Mouse (Mus musculus): Measurements from ENCODE around the gene Pkd1. TPM values are rescaled to one million over a fixed set of nuclear protein-coding genes. Genes with fewer than 3 reads are reported as not detected.

Gene Pkd1
- polyA plus RNA-seq (2015; fragmentation: Illumina TruSeq; extraction: RNeasy Lipid Tissue Mini Kit (QIAGEN cat#74804); ENCODE audit: low read depth, low replicate concordance), result 45.2 TPM

DNA sequence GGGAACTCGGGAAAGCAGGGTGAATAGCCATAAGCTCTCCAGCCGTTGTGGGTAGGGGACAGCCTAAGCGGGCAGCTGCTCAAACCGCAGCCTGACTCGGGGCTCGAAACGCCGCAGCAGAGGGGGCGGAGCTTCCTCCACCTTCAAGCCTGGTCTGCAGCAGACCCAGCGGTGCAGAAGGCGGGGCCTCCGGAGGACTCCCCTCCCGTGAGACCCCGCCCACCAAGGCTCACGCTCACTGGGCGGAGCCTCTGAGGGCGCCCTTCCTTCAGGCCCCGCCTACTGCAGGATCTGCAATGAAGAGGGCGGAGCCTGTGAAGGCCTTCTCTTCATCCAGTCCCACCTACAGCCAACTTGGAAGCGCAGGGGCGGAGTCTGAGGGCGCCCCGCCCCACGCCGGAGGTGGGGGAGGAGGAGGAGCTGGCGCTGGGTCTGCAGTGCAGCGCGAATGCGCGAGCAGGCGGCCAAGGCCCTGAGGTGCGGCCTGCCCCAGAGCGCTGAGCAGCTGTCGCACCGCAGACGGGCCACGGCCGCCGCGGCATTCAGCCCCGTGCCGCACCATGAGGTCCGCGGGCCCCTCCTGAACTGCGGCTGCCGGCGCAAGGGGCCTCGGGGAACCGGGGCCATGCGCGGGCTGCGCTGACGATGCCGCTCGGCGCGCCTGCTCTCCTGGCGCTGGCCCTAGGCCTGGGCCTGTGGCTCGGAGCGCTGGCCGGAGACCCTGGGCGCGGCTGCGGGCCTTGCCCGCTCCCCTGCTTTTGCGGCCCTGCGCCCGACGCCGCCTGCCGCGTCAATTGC lies at the start of gene Pkd1:
Pkd1 (plus strand) TSS at position 217 of the 798 bp plus-strand sequence.

DNA sequence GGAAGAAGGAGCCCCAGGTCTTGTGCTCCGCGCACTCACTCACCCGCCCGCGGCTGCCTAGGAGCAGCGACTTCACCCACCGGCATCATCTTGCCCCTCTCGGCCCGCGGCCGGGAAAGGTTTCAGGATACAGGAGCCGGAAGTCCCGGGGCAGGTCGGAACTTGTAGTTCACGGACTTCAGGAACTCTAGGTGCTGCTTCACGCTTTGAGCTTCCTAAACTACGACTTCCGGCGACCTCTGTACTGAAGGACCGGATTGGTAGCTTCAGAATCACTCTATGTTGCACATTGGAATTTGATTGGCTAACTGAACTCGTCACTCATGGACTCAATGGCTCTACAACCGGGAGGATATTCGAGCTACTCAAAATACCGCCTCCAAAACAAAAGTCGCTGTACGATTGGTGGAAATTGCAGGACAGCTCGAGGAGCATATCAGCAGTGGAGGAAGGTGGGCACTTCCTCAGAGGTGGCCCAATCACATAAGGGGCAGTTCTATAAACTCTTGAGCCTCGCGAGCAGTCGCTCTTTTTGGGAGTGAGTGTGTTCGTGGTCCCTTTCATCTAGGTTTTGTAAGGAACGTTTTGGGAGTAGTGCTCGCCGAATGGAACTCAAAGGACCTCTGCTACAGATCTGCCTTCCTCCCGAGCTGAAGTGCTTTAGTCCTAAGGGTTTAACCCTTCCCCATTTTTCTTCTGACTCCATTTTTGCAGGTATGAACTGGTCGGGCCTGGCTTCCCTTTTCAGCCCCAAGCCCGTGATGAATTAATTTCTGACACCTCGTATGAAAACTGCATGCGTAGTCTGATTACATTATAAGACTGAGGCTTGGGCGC lies 21.7 kb upstream of the Pkd1 start, which contains the start of gene Traf7:
Traf7 (minus strand) TSS at position 216 of the 837 bp plus-strand sequence.

GRCm38 (mm10) chr17:24534160-24534718 lies 15.4 kb upstream of the Pkd1 start, which contains the start of gene Rab26:
Gene Rab26, minus strand, starts transcription at chr17:24534210.

GRCm38 (mm10) chr17:24632167-24632812 lies 82.7 kb downstream of the Pkd1 start, which contains the start of the genes Tsc2 and Nthl1:
Gene Tsc2, minus strand, starts transcription at chr17:24632630.
Gene Nthl1, plus strand, starts transcription at chr17:24632680.

Other genes starting within 250 kb of the Pkd1 start
- 0.21 TPM for gene Abca17, start 198.8 kb upstream of the Pkd1 start, polyA plus RNA-seq (2015; fragmentation: Illumina TruSeq; extraction: RNeasy Lipid Tissue Mini Kit (QIAGEN cat#74804); ENCODE audit: low read depth, low replicate concordance)
- gene Abca3, start 197.9 kb upstream of the Pkd1 start, polyA plus RNA-seq (2015; fragmentation: Illumina TruSeq; extraction: RNeasy Lipid Tissue Mini Kit (QIAGEN cat#74804); ENCODE audit: low read depth, low replicate concordance), result 38.3 TPM
- 157 TPM for gene Rnps1, start 135.3 kb upstream of the Pkd1 start, polyA plus RNA-seq (2015; fragmentation: Illumina TruSeq; extraction: RNeasy Lipid Tissue Mini Kit (QIAGEN cat#74804); ENCODE audit: low read depth, low replicate concordance)
- 37.9 TPM for gene Eci1, start 123.2 kb upstream of the Pkd1 start, polyA plus RNA-seq (2015; fragmentation: Illumina TruSeq; extraction: RNeasy Lipid Tissue Mini Kit (QIAGEN cat#74804); ENCODE audit: low read depth, low replicate concordance)
- 8.0 TPM for gene Dnase1l2, start 106.7 kb upstream of the Pkd1 start, polyA plus RNA-seq (2015; fragmentation: Illumina TruSeq; extraction: RNeasy Lipid Tissue Mini Kit (QIAGEN cat#74804); ENCODE audit: low read depth, low replicate concordance)
- gene E4f1, start 79.5 kb upstream of the Pkd1 start, polyA plus RNA-seq (2015; fragmentation: Illumina TruSeq; extraction: RNeasy Lipid Tissue Mini Kit (QIAGEN cat#74804); ENCODE audit: low read depth, low replicate concordance), result 26.5 TPM
- 68.9 TPM for gene Pgp, start 79.4 kb upstream of the Pkd1 start, polyA plus RNA-seq (2015; fragmentation: Illumina TruSeq; extraction: RNeasy Lipid Tissue Mini Kit (QIAGEN cat#74804); ENCODE audit: low read depth, low replicate concordance)
- 1.0 TPM for gene Bricd5, start 76.0 kb upstream of the Pkd1 start, polyA plus RNA-seq (2015; fragmentation: Illumina TruSeq; extraction: RNeasy Lipid Tissue Mini Kit (QIAGEN cat#74804); ENCODE audit: low read depth, low replicate concordance)
- gene Mlst8, start 70.8 kb upstream of the Pkd1 start, polyA plus RNA-seq (2015; fragmentation: Illumina TruSeq; extraction: RNeasy Lipid Tissue Mini Kit (QIAGEN cat#74804); ENCODE audit: low read depth, low replicate concordance), result 41.6 TPM
- 78.2 TPM for gene Caskin1, start 61.2 kb upstream of the Pkd1 start, polyA plus RNA-seq (2015; fragmentation: Illumina TruSeq; extraction: RNeasy Lipid Tissue Mini Kit (QIAGEN cat#74804); ENCODE audit: low read depth, low replicate concordance)
- gene Traf7, start 21.9 kb upstream of the Pkd1 start, polyA plus RNA-seq (2015; fragmentation: Illumina TruSeq; extraction: RNeasy Lipid Tissue Mini Kit (QIAGEN cat#74804); ENCODE audit: low read depth, low replicate concordance), result 80.2 TPM
- gene Rab26, start 15.6 kb upstream of the Pkd1 start, polyA plus RNA-seq (2015; fragmentation: Illumina TruSeq; extraction: RNeasy Lipid Tissue Mini Kit (QIAGEN cat#74804); ENCODE audit: low read depth, low replicate concordance), result 59.9 TPM
- gene Tsc2, start 82.8 kb downstream of the Pkd1 start, polyA plus RNA-seq (2015; fragmentation: Illumina TruSeq; extraction: RNeasy Lipid Tissue Mini Kit (QIAGEN cat#74804); ENCODE audit: low read depth, low replicate concordance), result 97.7 TPM
- 9.6 TPM for gene Nthl1, start 82.8 kb downstream of the Pkd1 start, polyA plus RNA-seq (2015; fragmentation: Illumina TruSeq; extraction: RNeasy Lipid Tissue Mini Kit (QIAGEN cat#74804); ENCODE audit: low read depth, low replicate concordance)
- gene Slc9a3r2, start 100.5 kb downstream of the Pkd1 start, polyA plus RNA-seq (2015; fragmentation: Illumina TruSeq; extraction: RNeasy Lipid Tissue Mini Kit (QIAGEN cat#74804); ENCODE audit: low read depth, low replicate concordance), result 49.3 TPM
- not detected for gene Npw, start 108.6 kb downstream of the Pkd1 start, polyA plus RNA-seq (2015; fragmentation: Illumina TruSeq; extraction: RNeasy Lipid Tissue Mini Kit (QIAGEN cat#74804); ENCODE audit: low read depth, low replicate concordance)
- 31.2 TPM for gene Zfp598, start 119.9 kb downstream of the Pkd1 start, polyA plus RNA-seq (2015; fragmentation: Illumina TruSeq; extraction: RNeasy Lipid Tissue Mini Kit (QIAGEN cat#74804); ENCODE audit: low read depth, low replicate concordance)
- 193 TPM for gene Syngr3, start 140.1 kb downstream of the Pkd1 start, polyA plus RNA-seq (2015; fragmentation: Illumina TruSeq; extraction: RNeasy Lipid Tissue Mini Kit (QIAGEN cat#74804); ENCODE audit: low read depth, low replicate concordance)
- 22.1 TPM for gene Gfer, start 146.3 kb downstream of the Pkd1 start, polyA plus RNA-seq (2015; fragmentation: Illumina TruSeq; extraction: RNeasy Lipid Tissue Mini Kit (QIAGEN cat#74804); ENCODE audit: low read depth, low replicate concordance)
- gene Noxo1, start 146.4 kb downstream of the Pkd1 start, polyA plus RNA-seq (2015; fragmentation: Illumina TruSeq; extraction: RNeasy Lipid Tissue Mini Kit (QIAGEN cat#74804); ENCODE audit: low read depth, low replicate concordance), result 3.3 TPM
- gene Tbl3, start 157.8 kb downstream of the Pkd1 start, polyA plus RNA-seq (2015; fragmentation: Illumina TruSeq; extraction: RNeasy Lipid Tissue Mini Kit (QIAGEN cat#74804); ENCODE audit: low read depth, low replicate concordance), result 28.6 TPM
- not detected for gene Rnf151, start 168.2 kb downstream of the Pkd1 start, polyA plus RNA-seq (2015; fragmentation: Illumina TruSeq; extraction: RNeasy Lipid Tissue Mini Kit (QIAGEN cat#74804); ENCODE audit: low read depth, low replicate concordance)
- gene Rps2, start 168.3 kb downstream of the Pkd1 start, polyA plus RNA-seq (2015; fragmentation: Illumina TruSeq; extraction: RNeasy Lipid Tissue Mini Kit (QIAGEN cat#74804); ENCODE audit: low read depth, low replicate concordance), result 796 TPM
- 517 TPM for gene Ndufb10, start 174.6 kb downstream of the Pkd1 start, polyA plus RNA-seq (2015; fragmentation: Illumina TruSeq; extraction: RNeasy Lipid Tissue Mini Kit (QIAGEN cat#74804); ENCODE audit: low read depth, low replicate concordance)
- 1.1 TPM for gene Rpl3l, start 178.0 kb downstream of the Pkd1 start, polyA plus RNA-seq (2015; fragmentation: Illumina TruSeq; extraction: RNeasy Lipid Tissue Mini Kit (QIAGEN cat#74804); ENCODE audit: low read depth, low replicate concordance)
- 54.9 TPM for gene Msrb1, start 186.8 kb downstream of the Pkd1 start, polyA plus RNA-seq (2015; fragmentation: Illumina TruSeq; extraction: RNeasy Lipid Tissue Mini Kit (QIAGEN cat#74804); ENCODE audit: low read depth, low replicate concordance)
- not detected for gene Hs3st6, start 203.2 kb downstream of the Pkd1 start, polyA plus RNA-seq (2015; fragmentation: Illumina TruSeq; extraction: RNeasy Lipid Tissue Mini Kit (QIAGEN cat#74804); ENCODE audit: low read depth, low replicate concordance)